Mouse (Mus musculus) left cerebral cortex, adult 2 months (tissue): ENCODE measurements at regions not wholly inside any gene's neighbourhood (a gene's known extent, or its start where the extent isn't known, plus 50 kb on each side); places are given as distances from the start of the nearest gene placed in this dataset.

ENCODE experiments used
- DNase-seq, 2 experiments: peaks; one replicate each; pipeline ENCODE4 v3.0.0; 2021 to 2022; ENCODE audit warnings: low spot score in 2 of 2, mixed read lengths in 1 of 2; ENCODE audit errors: extremely low spot score in 1 of 2
- H3K27ac ChIP-seq: fragments of 200-600 bp; 2 replicates; pipeline ENCODE4 v1.8.1; 2022
- H3K4me3 ChIP-seq: fragments of 200-600 bp; 2 replicates; pipeline ENCODE4 v1.8.1; 2022
- CTCF ChIP-seq: fragments of 200-600 bp; IDR thresholded peaks from 2 replicates; pipeline ENCODE4 v1.8.1; 2022; ENCODE audit warnings: antibody characterized with exemption, mild to moderate bottlenecking, moderate library complexity
- intact Hi-C: fragments of 180-260 bp; cut with DNase I; formaldehyde crosslinking; loops from one replicate; pipeline ENCODE4 v1.15.1; 2025

- no peak for TF ChIP-seq CTCF
- DNase-seq, result no peak
- Histone ChIP-seq H3K27ac (no peak overlapping the region), H3K4me3 (no peak overlapping the region)
- intact Hi-C loops, result no loop called here
Measured at GRCm38 (mm10) chr15:42328535-42328934, 2194.4 kb downstream of the 9330182O14Rik start.

DNA sequence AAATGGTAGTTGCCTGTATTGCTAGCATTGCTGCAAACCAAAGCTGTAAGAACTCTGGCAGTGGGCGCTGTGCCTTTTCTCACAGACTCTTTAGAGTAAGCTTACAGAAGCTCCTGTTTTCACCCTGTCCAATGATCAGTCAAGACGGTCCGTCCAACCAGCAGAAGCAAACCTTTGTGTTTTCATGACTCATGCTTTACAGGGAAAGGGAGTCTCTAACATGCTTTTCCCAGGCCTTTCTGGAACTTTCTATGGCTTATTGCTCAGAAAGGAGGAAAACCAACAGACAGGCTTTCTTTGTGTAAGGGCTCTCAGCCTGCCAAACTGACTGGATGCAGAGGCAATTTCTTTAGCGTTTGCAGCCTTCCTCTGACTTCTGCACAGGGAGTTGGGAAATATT lies 2195.6 kb downstream of the 9330182O14Rik start:
- TF ChIP-seq CTCF, result no peak
- intact Hi-C loops, result no loop called here
- DNase-seq, result no peak
- no peak overlapping the region for H3K27ac ChIP-seq
- no peak overlapping the region for H3K4me3 ChIP-seq

DNA sequence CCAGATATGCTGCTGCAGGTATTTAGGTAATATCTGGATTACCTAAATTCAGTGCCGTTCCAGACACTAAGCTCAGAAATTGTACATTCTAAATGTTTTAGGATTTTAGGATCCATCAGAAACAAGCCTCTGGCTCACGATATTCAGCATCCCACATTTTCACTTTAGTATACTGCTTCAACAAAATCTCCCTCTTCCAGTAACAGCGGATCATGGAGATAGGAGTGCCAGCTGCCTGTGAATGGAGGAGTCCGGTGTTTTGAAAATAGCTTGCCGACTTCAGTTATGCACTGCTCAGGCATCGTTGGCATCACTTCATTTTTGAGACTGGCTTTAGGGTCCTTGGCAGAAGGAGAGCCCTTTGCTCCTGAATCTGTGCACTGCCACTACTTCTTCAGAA lies 2199.5 kb downstream of the 9330182O14Rik start:
- intact Hi-C loops, result no loop called here
- no peak for DNase-seq
- H3K4me3 ChIP-seq, result no peak overlapping the region
- TF ChIP-seq CTCF, result no peak
- H3K27ac ChIP-seq, result no peak overlapping the region

GRCm38 (mm10) chr15:42346131-42346530 lies 2212.0 kb downstream of the 9330182O14Rik start:
- no peak for TF ChIP-seq CTCF
- intact Hi-C loops, result no loop called here
- H3K27ac ChIP-seq, result no peak overlapping the region
- H3K4me3 ChIP-seq, result no peak overlapping the region
- DNase-seq, result no peak

DNA sequence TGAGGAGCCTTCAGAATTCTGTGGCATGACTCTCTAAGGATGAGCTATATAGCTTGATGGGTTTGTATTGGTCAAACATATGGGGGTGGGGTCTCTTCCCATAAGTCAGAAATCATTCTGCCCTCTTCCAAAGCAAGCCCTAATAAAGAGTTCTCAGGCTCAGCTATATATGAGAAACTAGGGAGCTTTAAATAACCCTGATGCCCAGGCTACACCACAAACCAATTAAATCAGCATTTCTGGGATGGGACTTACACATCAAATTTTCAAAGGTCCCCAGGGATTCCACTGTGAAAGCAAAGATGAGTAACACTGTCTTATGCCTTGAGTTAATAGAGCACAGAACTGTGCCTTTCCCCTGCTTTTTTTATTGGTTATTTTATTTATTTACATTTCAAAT lies 2227.7 kb downstream of the 9330182O14Rik start:
- intact Hi-C loops, result no loop called here
- TF ChIP-seq CTCF, result no peak
- H3K27ac ChIP-seq, result no peak overlapping the region
- DNase-seq, result no peak
- H3K4me3 ChIP-seq, result no peak overlapping the region

DNA sequence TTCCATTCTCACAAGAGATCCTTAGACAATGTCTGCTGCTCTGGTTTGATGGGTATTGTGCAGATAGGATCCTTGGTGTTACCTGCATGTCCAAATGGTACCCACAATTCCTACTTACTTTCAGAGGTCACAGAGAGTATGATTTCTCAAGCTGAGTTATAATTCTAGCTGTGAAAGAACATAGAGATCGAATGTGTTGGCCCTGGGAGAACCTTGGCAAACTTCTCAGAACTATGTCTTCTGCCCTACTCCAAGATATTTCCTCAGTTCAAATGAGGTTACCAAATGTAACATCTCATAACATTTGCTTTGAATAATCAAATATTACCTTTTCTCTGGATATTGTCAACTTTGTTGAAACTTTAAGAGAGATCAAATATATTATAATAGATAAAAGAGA lies 2230.8 kb downstream of the 9330182O14Rik start:
- intact Hi-C loops, result no loop called here
- H3K4me3 ChIP-seq, result no peak overlapping the region
- no peak for TF ChIP-seq CTCF
- H3K27ac ChIP-seq, result no peak overlapping the region
- no peak for DNase-seq

DNA sequence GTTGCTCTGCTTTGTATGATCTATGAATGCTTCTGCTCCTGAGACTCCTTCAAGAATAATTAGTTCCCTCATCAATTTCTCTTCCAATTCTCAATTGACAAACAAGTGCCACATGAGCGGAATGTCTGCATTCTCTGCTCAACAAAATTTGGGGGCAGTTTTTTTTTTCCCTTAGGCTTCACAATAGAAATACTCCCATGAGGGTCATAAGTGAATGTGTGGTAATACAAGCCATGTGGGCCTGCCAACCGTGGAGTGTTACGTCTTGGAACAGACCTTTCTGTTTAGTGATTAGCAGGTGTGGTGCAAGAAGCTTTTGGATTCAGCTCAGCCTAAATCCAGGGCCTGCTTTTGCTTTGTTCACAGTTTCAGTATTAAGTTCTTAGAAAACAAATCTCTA lies 2232.6 kb downstream of the 9330182O14Rik start:
- DNase-seq, result no peak
- TF ChIP-seq CTCF, result no peak
- H3K27ac ChIP-seq, result no peak overlapping the region
- intact Hi-C loops, result no loop called here
- no peak overlapping the region for H3K4me3 ChIP-seq

DNA sequence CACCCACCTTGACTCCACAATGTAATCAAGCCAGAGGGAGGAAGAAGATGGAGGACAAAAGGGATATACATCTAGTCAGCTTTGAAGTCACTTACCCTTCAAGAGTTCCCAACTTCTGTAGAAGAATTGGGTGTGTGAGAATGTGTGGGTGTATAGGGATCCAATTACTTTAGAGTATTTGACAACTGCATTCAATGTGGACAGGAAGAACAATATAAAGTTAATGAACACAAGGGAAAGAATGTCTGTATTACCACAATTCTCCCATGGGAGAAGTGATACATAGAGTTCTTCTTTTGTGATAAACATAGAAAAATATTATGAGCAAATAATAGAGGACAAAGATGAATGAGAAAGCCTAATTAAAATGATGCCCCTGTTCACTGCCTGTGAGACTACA lies 2235.4 kb downstream of the 9330182O14Rik start:
- no peak for TF ChIP-seq CTCF
- intact Hi-C loops, result no loop called here
- Histone ChIP-seq H3K4me3 (no peak overlapping the region), H3K27ac (no peak overlapping the region)
- DNase-seq, result no peak

- H3K4me3 ChIP-seq, result no peak overlapping the region
- no peak for DNase-seq
- intact Hi-C loops, result no loop called here
- TF ChIP-seq CTCF, result no peak
- H3K27ac ChIP-seq, result no peak overlapping the region
Measured at GRCm38 (mm10) chr15:42370044-42370443, 2235.9 kb downstream of the 9330182O14Rik start.

- intact Hi-C loops, result no loop called here
- Histone ChIP-seq H3K27ac (no peak overlapping the region), H3K4me3 (no peak overlapping the region)
- no peak for TF ChIP-seq CTCF
- no peak for DNase-seq
Measured at GRCm38 (mm10) chr15:42372704-42373286, 2238.6 kb downstream of the 9330182O14Rik start.
